Mouse (Mus musculus) lung, postnatal 0 days (tissue): ENCODE data around the gene Gata3. TPM values are rescaled to one million over a fixed set of nuclear protein-coding genes. Genes with fewer than 3 reads are reported as not detected.

Experiments used
- ATAC-seq: fragments of 200-750 bp; cut with Nextera tagmentation; 2 replicates; pipeline ENCODE4 v1.8.0; 2017; ENCODE audit warnings: moderate library complexity
- DNase-seq: peaks from one replicate; pipeline ENCODE4 v3.0.0-alpha.2; 2016; ENCODE audit warnings: low spot score
- H3K27ac ChIP-seq: fragments of 300-500 bp; sonication (generic); 2 replicates; pipeline ENCODE4 v1.5.1; 2014; ENCODE audit warnings: antibody characterized with exemption, mild to moderate bottlenecking, low read length, mixed read lengths
- H3K27me3 ChIP-seq: fragments of 300-500 bp; sonication (generic); replicated peaks from 2 replicates; pipeline ENCODE4 v1.6.1; 2014; ENCODE audit warnings: low read length, mixed read lengths; ENCODE audit not compliant: insufficient read depth
- H3K36me3 ChIP-seq: fragments of 300-500 bp; sonication (generic); 2 replicates; pipeline ENCODE4 v1.6.1; 2014; ENCODE audit warnings: low read length, mixed read lengths; ENCODE audit not compliant: insufficient read depth
- H3K4me1 ChIP-seq: fragments of 300-500 bp; sonication (generic); 2 replicates; pipeline ENCODE4 v1.6.1; 2014; ENCODE audit warnings: antibody characterized with exemption, low read depth, low read length, mixed read lengths; ENCODE audit not compliant: insufficient read depth
- H3K4me2 ChIP-seq: fragments of 300-500 bp; sonication (generic); replicated peaks from 2 replicates; pipeline ENCODE4 v1.6.1; 2014; ENCODE audit warnings: low read depth, mild to moderate bottlenecking, low read length, moderate library complexity, mixed read lengths
- H3K4me3 ChIP-seq: fragments of 300-500 bp; sonication (generic); 2 replicates; pipeline ENCODE4 v1.5.1; 2014; ENCODE audit warnings: low read depth, low read length
- H3K9ac ChIP-seq: fragments of 300-500 bp; sonication (generic); replicated peaks from 2 replicates; pipeline ENCODE4 v1.6.1; 2014; ENCODE audit warnings: low read depth, mild to moderate bottlenecking
- H3K9me3 ChIP-seq: fragments of 300-500 bp; sonication (generic); 2 replicates; pipeline ENCODE4 v1.6.1; 2016; ENCODE audit warnings: low read length, mixed read lengths
- CTCF ChIP-seq: IDR thresholded peaks from 2 replicates; pipeline ENCODE4 v1.5.1; 2016; ENCODE audit warnings: antibody characterized with exemption, mild to moderate bottlenecking
- EP300 ChIP-seq: IDR thresholded peaks from 2 replicates; pipeline ENCODE4 v1.6.1; 2016; ENCODE audit warnings: antibody characterized with exemption, mild to moderate bottlenecking, control low read depth
- WGBS: fragments of 180-500 bp; shearing (Covaris S2); extraction: QIAGEN DNeasy Blood & Tissue Kit; methylation state at CpG from one replicate; pipeline ENCODE4 v1.1.7; 2014; 5-methylcytosine and 5-hydroxymethylcytosine counted together
- polyA plus RNA-seq: library from polyadenylated mRNA; unstranded; fragments of >200 nt; fragmentation: Nextera tagmentation; extraction: Ambion mirVana; gene quantifications from 2 replicates; pipeline ENCODE4 v1.2.1, GENCODE M21; 2015

Gene Gata3
- polyA plus RNA-seq, 1 experiment from 2014 or later, result 2.7 TPM

DNA sequence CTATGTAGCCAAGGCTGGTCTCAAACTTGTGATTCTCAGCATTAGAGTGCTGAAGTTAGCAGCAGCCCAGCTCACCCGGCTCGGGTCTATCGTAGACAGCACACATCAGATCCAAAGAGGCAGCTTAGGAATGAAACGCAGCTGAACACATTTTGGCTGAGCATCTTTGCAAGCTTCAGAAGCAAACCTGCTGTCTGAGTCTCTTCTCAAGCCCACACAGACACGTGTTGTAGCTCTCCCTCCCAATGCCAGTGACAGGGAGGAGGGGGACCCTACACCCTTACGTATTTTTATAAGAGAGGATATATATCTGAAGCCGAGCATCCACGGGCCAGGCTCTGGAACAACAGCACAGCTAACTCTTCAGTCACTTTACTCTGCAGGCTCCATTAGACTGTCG lies 27.8 kb upstream of the Gata3 start:
- Histone ChIP-seq H3K4me1 (no peaks in the 10 kb centered on the region), H3K4me2 (no peak overlapping the region), H3K36me3 (no peaks in the 10 kb centered on the region), H3K9ac (no peak overlapping the region), H3K4me3 (no peak overlapping the region), H3K9me3 (no peaks in the 10 kb centered on the region), H3K27me3 (no peaks in the 10 kb centered on the region), H3K27ac (no peak overlapping the region)
- DNase-seq (no peak), ATAC-seq (no peak)
- TF ChIP-seq CTCF (no peak), EP300 (no peak)
- 89% methylated on average over 9 of the region's 9 CpGs for WGBS

DNA sequence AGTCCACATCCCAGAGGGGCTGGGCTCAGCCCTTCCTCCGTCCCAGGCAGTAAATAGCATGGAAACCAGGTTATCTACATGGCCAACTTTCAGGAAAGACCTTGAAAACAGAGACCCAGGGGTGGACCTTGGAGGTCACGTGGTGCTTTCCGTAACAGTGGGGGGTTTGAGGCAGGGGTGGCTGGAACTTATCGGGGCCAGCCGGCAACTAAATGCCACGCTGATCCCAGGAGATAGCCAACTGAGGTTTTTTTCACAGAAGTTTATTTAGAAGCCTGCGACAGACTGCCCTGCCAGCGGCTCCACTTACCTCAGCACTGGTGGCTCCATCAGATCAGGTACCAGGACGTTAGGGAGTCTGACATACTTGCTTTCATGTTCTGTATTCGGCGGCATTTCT lies 16.2 kb upstream of the Gata3 start:
- Histone ChIP-seq H3K4me1 (no peaks in the 10 kb centered on the region), H3K27me3 (no peaks in the 10 kb centered on the region), H3K9me3 (no peaks in the 10 kb centered on the region), H3K4me2 (peak overlapping the region; percentile 32; the same call in 1 of the 2 replicates), H3K4me3 (no peak overlapping the region), H3K9ac (no peak overlapping the region), H3K36me3 (no peaks in the 10 kb centered on the region), H3K27ac (no peak overlapping the region)
- WGBS, result 3% methylated on average over 11 of the region's 11 CpGs
- TF ChIP-seq EP300 (no peak), CTCF (no peak)
- DNase-seq (no peak), ATAC-seq (no peak)

DNA sequence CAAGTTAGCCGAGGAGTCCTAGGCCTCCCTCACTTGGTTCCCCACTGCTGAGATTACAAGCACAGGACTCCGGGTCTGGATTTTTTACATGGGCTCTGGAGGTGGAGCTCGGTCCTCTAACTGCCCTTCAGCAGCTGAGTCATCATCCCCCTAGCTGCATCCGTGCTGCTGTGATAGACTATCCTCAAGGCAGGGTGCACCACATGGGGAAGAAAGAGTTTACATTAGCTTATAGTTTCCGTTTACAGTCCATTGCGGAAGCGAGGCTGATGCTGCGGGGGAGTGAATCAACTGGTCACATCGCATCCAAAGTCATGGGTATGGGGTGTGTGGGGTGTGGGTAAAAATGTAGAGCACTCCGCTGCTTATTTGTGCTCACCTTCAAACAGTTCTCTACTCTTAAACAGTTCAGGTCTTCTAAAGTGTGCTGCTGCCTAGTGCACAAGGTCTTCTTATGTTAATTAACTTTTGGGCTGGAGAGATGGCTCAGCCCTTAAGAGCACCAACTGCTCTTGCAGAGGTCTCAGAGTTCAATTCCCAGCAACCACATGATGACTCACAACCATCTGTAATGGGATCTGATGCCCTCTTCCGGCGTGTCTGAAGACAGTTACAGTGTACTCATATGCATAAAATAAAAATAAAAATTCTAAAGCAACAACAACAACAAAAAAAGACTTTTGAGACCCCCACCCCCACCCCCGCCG lies 14.2 kb upstream of the Gata3 start:
- DNase-seq (no peak), ATAC-seq (no peak)
- no peak overlapping the region for H3K4me2 ChIP-seq
- H3K27ac ChIP-seq, result no peak overlapping the region
- H3K9ac ChIP-seq, result no peak overlapping the region
- no peaks in the 10 kb centered on the region for H3K4me1 ChIP-seq
- no peaks in the 10 kb centered on the region for H3K9me3 ChIP-seq
- WGBS, result 45% methylated on average over 14 of the region's 14 CpGs
- TF ChIP-seq EP300 (no peak), CTCF (no peak)
- H3K4me3 ChIP-seq, result no peak overlapping the region
- H3K36me3 ChIP-seq, result no peaks in the 10 kb centered on the region
- no peaks in the 10 kb centered on the region for H3K27me3 ChIP-seq

DNA sequence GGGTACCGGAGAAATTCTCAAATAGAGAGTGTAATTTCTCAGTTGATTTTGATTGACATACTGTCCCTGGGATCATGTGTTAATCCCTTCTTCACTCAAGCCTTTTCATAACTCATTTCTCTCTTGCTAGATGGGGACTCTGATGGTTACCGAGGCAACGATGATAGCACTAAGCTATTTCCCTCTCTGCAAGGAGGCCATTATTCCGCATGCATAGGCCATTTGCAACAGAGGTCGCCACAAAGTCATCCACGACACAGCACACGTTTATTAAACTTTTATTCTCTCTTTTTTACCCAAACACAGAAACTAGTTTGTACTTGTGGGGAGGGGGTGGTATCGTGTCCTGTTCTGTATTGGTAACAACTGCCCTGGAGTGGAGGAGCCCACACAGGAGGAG lies 8.0 kb upstream of the Gata3 start:
- Histone ChIP-seq H3K4me3 (no peak overlapping the region), H3K27me3 (peaks cover 53% of the 10 kb centered on the region), H3K9me3 (no peaks in the 10 kb centered on the region), H3K4me1 (no peaks in the 10 kb centered on the region), H3K4me2 (no peak overlapping the region), H3K36me3 (no peaks in the 10 kb centered on the region), H3K27ac (no peak overlapping the region), H3K9ac (no peak overlapping the region)
- TF ChIP-seq CTCF (no peak), EP300 (no peak)
- WGBS, result 13% methylated on average over 8 of the region's 8 CpGs
- DNase-seq (no peak), ATAC-seq (no peak)

DNA sequence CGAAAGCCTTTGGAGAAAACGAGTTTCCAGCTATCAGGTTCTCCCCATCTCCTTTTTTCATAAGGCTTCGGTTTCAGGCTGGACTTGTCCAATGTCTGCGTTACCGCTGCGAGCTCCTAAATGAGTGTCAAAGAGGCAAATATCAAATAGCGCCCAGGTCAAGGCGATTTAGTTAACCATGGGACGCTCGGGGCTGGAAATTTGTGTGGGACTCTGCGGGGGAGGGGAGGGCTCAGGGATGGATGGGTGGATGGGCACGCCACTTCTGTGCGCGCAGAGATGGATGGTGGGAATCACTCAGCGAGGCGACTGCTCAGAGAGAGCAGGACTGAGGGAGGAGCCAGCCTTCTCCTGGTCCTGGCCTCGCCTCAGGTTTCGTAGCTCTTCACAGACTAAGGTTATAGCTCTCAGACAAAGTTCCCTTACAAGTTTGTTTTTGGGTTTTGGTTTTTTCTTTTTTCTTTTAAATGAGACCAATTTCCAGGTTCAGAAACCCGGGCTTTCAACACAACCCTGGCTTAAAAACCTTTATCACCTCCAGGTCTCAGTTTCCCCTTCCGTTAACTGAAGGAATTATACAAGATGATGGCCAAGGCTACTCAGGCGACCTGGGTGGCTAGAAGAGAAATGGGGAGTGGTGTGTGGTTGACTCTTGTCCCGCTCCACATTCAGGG lies 6.4 kb upstream of the Gata3 start:
- WGBS, result 2% methylated on average over 21 of the region's 22 CpGs
- no peak for TF ChIP-seq CTCF
- no peak for TF ChIP-seq EP300
- DNase-seq (no peak), ATAC-seq (no peak)
- Histone ChIP-seq H3K4me1 (no peaks in the 10 kb centered on the region), H3K27me3 (peaks cover 63% of the 10 kb centered on the region), H3K27ac (no peak overlapping the region), H3K9ac (no peak overlapping the region), H3K4me2 (no peak overlapping the region), H3K9me3 (no peaks in the 10 kb centered on the region), H3K36me3 (no peaks in the 10 kb centered on the region), H3K4me3 (no peak overlapping the region)

DNA sequence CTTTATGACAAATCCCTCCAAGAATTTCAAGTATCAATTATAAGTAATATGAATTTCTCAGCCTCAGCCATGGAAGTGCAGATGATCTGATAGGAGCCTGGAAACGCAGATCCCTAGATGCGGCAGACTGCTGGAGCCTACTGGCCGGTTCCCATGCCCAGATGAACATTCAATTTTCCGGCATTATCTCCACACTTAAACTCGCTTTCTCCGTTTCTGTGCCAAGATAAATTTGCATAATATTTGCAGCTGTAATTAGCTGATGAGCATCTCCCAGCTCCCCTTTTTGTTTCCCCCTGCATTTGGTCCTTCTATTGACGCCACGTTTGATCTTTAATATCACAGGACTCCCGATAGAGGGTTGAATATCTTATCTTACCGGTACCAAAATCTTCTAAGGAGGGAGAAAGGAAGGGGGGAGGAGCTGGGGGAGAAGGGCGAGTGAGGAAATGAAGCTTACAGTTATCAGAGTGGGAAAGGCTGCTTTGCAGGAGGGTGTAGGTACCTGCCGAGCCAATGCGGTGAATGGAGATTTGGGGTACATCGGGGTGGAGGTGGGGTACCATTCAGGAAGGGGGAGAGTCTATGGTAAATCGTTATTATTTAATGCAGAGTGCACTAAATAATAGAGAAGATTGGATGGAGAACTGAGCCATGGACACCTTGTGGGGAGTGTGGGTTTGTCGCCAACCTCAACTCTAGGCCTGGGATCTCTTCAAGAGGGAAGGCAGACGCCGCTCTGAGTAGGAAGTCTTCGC lies 5.2 kb upstream of the Gata3 start:
- no peak for ATAC-seq
- WGBS, result 5% methylated on average over 19 of the region's 19 CpGs
- Histone ChIP-seq H3K4me1 (no peaks in the 10 kb centered on the region), H3K9ac (no peak overlapping the region), H3K27ac (no peak overlapping the region), H3K27me3 (peaks cover 74% of the 10 kb centered on the region), H3K4me3 (no peak overlapping the region), H3K4me2 (no peak overlapping the region), H3K9me3 (no peaks in the 10 kb centered on the region), H3K36me3 (no peaks in the 10 kb centered on the region)
- no peak for TF ChIP-seq EP300
- TF ChIP-seq CTCF, result no peak
- no peak for DNase-seq
